34 mouse cellular contexts compared by ENCODE assay signal in the genomic region with DNA sequence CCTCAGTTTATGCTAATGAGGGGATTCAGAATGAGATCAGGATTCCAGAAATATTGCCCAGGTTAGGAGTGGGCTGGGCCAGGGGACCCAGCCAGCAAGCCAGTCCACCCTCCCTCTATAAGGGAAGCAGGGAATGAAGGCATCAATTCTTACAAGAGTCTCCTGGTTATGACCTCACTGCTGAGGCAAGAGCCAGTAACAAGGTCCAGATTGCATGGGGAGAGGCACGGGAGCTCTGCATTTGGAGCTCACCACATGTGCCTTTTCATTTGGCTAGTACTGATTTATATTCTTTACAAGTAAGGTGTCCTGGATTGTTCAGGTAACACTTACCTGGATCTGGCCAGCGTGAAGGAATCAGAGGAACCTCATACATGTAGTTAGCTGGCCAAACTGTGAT.
"Had no signal": no experiment of that assay in that cellular context is flagged by ENCODE, and none has a peak within 500 bp of the region (broad histone marks: within the 10 kb centered on the region; RNA-seq: fewer than 3 reads in every experiment).

No protein-coding gene starts in this region.

- DNase-seq: heart, postnatal 10 days; heart, postnatal 36 days; heart, postnatal 4 days; kidney, adult 11 months; kidney, adult 18-20 months; kidney, adult 2 months; kidney, adult 8-10 months; kidney, postnatal 10 days; kidney, postnatal 14 days; kidney, postnatal 25 days; kidney, postnatal 36 days; kidney, postnatal 4 days; layer of hippocampus, adult 9-11 months; layer of hippocampus, postnatal 36 days had no signal

- H3K27ac ChIP-seq: heart, embryonic 10.5 days; heart, embryonic 13.5 days; heart, embryonic 15.5 days; hindbrain, embryonic 10.5 days; hindbrain, embryonic 12.5 days; hindbrain, embryonic 13.5 days; hindbrain, embryonic 14.5 days; hindbrain, embryonic 15.5 days; hindbrain, postnatal 0 days; intestine, embryonic 15.5 days; kidney, embryonic 15.5 days; kidney, postnatal 0 days; layer of hippocampus, adult 2 months; left cerebral cortex, adult 2 months had no signal

- H3K4me1 ChIP-seq: heart, embryonic 10.5 days; heart, embryonic 12.5 days; heart, embryonic 13.5 days; heart, embryonic 15.5 days; hindbrain, embryonic 10.5 days; hindbrain, embryonic 12.5 days; hindbrain, embryonic 13.5 days; hindbrain, embryonic 15.5 days; intestine, embryonic 15.5 days; kidney, embryonic 15.5 days had no signal

- H3K27me3 ChIP-seq: heart, embryonic 12.5 days; heart, embryonic 13.5 days; heart, embryonic 15.5 days; hindbrain, embryonic 12.5 days; hindbrain, embryonic 13.5 days; hindbrain, embryonic 15.5 days; intestine, embryonic 15.5 days; kidney, embryonic 15.5 days had no signal

- H3K4me3 ChIP-seq: heart, embryonic 10.5 days; heart, embryonic 12.5 days; heart, embryonic 13.5 days; heart, embryonic 15.5 days; hindbrain, embryonic 10.5 days; hindbrain, embryonic 12.5 days; hindbrain, embryonic 13.5 days; hindbrain, embryonic 15.5 days; intestine, embryonic 15.5 days; kidney, embryonic 15.5 days; layer of hippocampus, adult 2 months; left cerebral cortex, adult 2 months had no signal

- H3K36me3 ChIP-seq: hindbrain, embryonic 10.5 days; hindbrain, embryonic 12.5 days; hindbrain, embryonic 13.5 days; hindbrain, embryonic 15.5 days; intestine, embryonic 15.5 days had no signal

- ATAC-seq: hindbrain, embryonic 16.5 days; hindbrain, postnatal 0 days; inflammation-experienced regulatory T-cells, adult 6 months; intestine, embryonic 15.5 days; intestine, embryonic 16.5 days; intestine, postnatal 0 days had no signal

- H3K9ac ChIP-seq: heart, embryonic 12.5 days; heart, embryonic 13.5 days; heart, embryonic 15.5 days; hindbrain, embryonic 12.5 days; hindbrain, embryonic 13.5 days; hindbrain, embryonic 14.5 days; hindbrain, embryonic 15.5 days; intestine, embryonic 15.5 days; kidney, embryonic 15.5 days had no signal

- H3K4me2 ChIP-seq: heart, embryonic 11.5 days; heart, embryonic 12.5 days; heart, embryonic 13.5 days; heart, embryonic 15.5 days; hindbrain, embryonic 12.5 days; hindbrain, embryonic 13.5 days; hindbrain, embryonic 14.5 days; hindbrain, embryonic 15.5 days; intestine, embryonic 15.5 days; kidney, embryonic 15.5 days had no signal

- H3K9me3 ChIP-seq: heart, embryonic 10.5 days; heart, embryonic 12.5 days; heart, embryonic 13.5 days; heart, embryonic 15.5 days; hindbrain, embryonic 10.5 days; hindbrain, embryonic 12.5 days; hindbrain, embryonic 13.5 days; hindbrain, embryonic 15.5 days; intestine, embryonic 15.5 days; kidney, embryonic 15.5 days had no signal
